Mouse (Mus musculus): Measurements from ENCODE around the gene Ttc41. TPM values are rescaled to one million over a fixed set of nuclear protein-coding genes. Genes with fewer than 3 reads are reported as not detected.

Ttc41 gene
- polyA plus RNA-seq, 1 experiment = 30.1 TPM

DNA sequence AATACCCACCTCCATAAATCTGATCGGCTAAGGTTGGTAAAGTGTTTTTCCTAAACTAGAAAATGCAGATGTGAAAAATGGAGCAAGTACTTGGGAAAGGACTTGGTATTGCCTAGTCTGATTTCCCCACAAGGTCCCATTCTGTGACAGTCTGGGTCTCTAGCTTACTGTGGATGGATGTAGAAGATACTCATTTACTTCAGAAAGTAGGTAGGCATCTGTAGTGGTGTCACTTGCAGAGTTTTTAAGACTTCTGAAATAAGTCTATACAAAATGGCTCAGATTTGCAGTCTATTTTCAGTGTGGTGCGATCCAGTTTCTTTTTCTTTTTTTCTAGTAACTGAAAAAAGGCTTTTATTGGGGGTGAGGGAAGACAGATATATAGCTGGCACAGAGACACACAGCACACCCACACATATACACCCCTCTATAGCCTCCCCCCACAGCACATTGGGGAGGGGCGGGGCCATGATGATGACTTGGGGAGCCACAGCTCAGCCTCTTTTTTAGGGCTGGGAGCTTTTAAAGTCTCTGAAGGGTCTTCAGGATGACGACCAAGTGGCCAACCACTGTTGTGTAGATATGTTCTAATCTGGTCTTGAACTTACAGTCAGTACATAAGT, 59.8 kb downstream of the Ttc41 start:
- Histone ChIP-seq H3K27me3 (ENCODE audit: control insufficient read depth, insufficient read depth, low read length) (no peaks in the 10 kb centered on the region), H3K4me3 (ENCODE audit: control insufficient read depth, low read depth, low read length) (no peak overlapping the region), H3K4me1 (ENCODE audit: control insufficient read depth, insufficient read depth, low read length) (no peaks in the 10 kb centered on the region), H3K36me3 (ENCODE audit: control insufficient read depth, insufficient read depth, low read length) (no peaks in the 10 kb centered on the region), H3K27ac (ENCODE audit: control insufficient read depth, insufficient read depth, low read depth, low read length) (no peak overlapping the region)
- no peak for TF ChIP-seq POLR2A (IDR thresholded peaks at IDR 0.05; ENCODE audit: control insufficient read depth, low read depth, low read length)
- TF ChIP-seq CTCF (IDR thresholded peaks at IDR 0.05; ENCODE audit: control insufficient read depth, insufficient read depth, insufficient replicate concordance, low read depth, low read length) = no peak

DNA sequence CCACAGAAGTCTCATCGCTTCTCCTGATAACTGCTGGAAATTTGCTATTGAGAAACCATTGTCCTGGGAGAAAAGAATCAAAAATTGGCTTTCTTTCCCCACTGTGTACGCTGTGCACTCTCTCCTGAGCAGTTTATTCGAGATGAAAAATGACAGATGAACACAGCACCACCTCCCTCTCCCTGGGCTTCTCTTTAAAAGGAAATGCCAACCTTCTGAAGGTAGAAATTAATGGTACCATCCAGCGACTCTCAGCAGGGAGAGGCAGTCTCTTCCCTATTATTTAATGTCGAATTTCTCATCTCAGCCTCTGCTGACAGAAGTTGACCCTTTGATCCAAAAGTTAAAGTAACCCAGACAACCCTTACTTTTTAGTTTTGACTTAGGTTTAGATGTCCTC, 63.6 kb downstream of the Ttc41 start:
- Histone ChIP-seq H3K27ac (ENCODE audit: control insufficient read depth, insufficient read depth, low read depth, low read length) (no peak overlapping the region), H3K27me3 (ENCODE audit: control insufficient read depth, insufficient read depth, low read length) (no peaks in the 10 kb centered on the region), H3K4me3 (ENCODE audit: control insufficient read depth, low read depth, low read length) (no peak overlapping the region), H3K4me1 (ENCODE audit: control insufficient read depth, insufficient read depth, low read length) (no peaks in the 10 kb centered on the region), H3K36me3 (ENCODE audit: control insufficient read depth, insufficient read depth, low read length) (no peaks in the 10 kb centered on the region)
- TF ChIP-seq POLR2A (IDR thresholded peaks at IDR 0.05; ENCODE audit: control insufficient read depth, low read depth, low read length) (no peak), CTCF (IDR thresholded peaks at IDR 0.05; ENCODE audit: control insufficient read depth, insufficient read depth, insufficient replicate concordance, low read depth, low read length) (no peak)

DNA sequence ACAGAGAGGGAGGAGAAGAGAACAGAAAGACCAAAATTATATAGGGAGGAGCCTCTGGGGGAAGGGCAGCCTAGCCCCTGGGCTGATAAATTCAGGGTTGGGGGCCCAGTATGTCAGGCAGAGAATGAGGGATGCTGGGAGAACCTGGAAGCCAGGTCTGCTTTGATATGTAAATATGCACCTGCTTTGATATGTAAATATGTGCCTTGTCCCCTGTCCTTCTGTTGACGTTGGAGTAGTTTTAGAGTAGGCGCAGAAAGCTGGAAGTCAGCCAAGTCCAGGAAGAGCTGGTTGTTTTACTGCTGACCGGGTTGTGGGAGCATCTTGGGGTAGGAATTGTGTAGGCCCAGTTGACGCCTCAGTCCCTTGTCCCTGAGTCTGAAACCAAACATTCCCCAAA, 64.2 kb downstream of the Ttc41 start:
- Histone ChIP-seq H3K27ac (ENCODE audit: control insufficient read depth, insufficient read depth, low read depth, low read length) (no peak overlapping the region), H3K4me3 (ENCODE audit: control insufficient read depth, low read depth, low read length) (no peak overlapping the region), H3K4me1 (ENCODE audit: control insufficient read depth, insufficient read depth, low read length) (no peaks in the 10 kb centered on the region), H3K27me3 (ENCODE audit: control insufficient read depth, insufficient read depth, low read length) (no peaks in the 10 kb centered on the region), H3K36me3 (ENCODE audit: control insufficient read depth, insufficient read depth, low read length) (no peaks in the 10 kb centered on the region)
- TF ChIP-seq CTCF (IDR thresholded peaks at IDR 0.05; ENCODE audit: control insufficient read depth, insufficient read depth, insufficient replicate concordance, low read depth, low read length) (no peak), POLR2A (IDR thresholded peaks at IDR 0.05; ENCODE audit: control insufficient read depth, low read depth, low read length) (no peak)

DNA sequence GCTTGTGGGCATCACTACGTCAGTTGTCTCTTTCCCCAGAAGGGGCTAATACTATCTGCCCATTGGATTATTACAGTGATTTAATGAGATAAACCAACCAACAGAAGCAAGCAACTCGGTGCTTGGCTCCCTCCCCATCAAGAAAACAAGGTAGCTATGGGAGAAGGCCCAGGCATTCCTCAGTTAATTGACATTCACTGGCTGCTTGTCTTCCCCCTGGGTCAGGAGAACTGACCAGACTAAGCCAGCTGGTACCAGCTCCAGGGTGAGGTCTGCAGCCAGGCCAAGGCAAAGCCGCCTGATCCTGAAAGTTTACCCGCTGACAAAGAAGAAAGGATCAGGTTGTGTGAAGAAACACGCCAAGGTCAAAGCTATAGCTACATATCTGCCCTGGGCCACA, 66.1 kb downstream of the Ttc41 start:
- H3K36me3 ChIP-seq (ENCODE audit: control insufficient read depth, insufficient read depth, low read length) = no peaks in the 10 kb centered on the region
- no peaks in the 10 kb centered on the region for H3K27me3 ChIP-seq (ENCODE audit: control insufficient read depth, insufficient read depth, low read length)
- H3K27ac ChIP-seq (ENCODE audit: control insufficient read depth, insufficient read depth, low read depth, low read length) = no peak overlapping the region
- no peak for TF ChIP-seq POLR2A (IDR thresholded peaks at IDR 0.05; ENCODE audit: control insufficient read depth, low read depth, low read length)
- TF ChIP-seq CTCF (IDR thresholded peaks at IDR 0.05; ENCODE audit: control insufficient read depth, insufficient read depth, insufficient replicate concordance, low read depth, low read length) = no peak
- H3K4me3 ChIP-seq (ENCODE audit: control insufficient read depth, low read depth, low read length) = no peak overlapping the region
- H3K4me1 ChIP-seq (ENCODE audit: control insufficient read depth, insufficient read depth, low read length) = no peaks in the 10 kb centered on the region; the same call in 1 of the 2 replicates

DNA sequence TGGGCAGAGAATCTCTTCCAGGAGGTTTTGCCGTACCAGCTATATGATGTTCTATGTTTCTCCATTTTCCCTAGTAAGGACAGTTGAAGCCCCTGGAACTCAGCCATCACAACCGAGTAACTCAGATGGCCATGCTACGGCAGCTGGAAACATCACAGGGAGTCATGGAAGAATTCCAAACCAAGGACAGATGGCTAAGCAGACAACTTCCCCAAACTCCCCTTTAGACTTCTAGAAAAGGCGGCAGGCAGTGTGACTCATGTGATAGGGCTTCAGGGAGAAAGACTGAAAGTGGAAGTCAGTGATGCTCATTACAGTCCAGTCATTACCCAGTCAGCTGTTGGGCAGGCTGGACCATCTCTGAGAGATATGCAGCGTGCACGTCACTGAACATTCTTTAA, 66.6 kb downstream of the Ttc41 start:
- no peak overlapping the region for H3K4me3 ChIP-seq (ENCODE audit: control insufficient read depth, low read depth, low read length)
- no peaks in the 10 kb centered on the region for H3K27me3 ChIP-seq (ENCODE audit: control insufficient read depth, insufficient read depth, low read length)
- no peak overlapping the region for H3K27ac ChIP-seq (ENCODE audit: control insufficient read depth, insufficient read depth, low read depth, low read length)
- TF ChIP-seq POLR2A (IDR thresholded peaks at IDR 0.05; ENCODE audit: control insufficient read depth, low read depth, low read length) (no peak), CTCF (IDR thresholded peaks at IDR 0.05; ENCODE audit: control insufficient read depth, insufficient read depth, insufficient replicate concordance, low read depth, low read length) (no peak)
- no peaks in the 10 kb centered on the region; the same call in 1 of the 2 replicates for H3K4me1 ChIP-seq (ENCODE audit: control insufficient read depth, insufficient read depth, low read length)
- H3K36me3 ChIP-seq (ENCODE audit: control insufficient read depth, insufficient read depth, low read length) = no peaks in the 10 kb centered on the region

DNA sequence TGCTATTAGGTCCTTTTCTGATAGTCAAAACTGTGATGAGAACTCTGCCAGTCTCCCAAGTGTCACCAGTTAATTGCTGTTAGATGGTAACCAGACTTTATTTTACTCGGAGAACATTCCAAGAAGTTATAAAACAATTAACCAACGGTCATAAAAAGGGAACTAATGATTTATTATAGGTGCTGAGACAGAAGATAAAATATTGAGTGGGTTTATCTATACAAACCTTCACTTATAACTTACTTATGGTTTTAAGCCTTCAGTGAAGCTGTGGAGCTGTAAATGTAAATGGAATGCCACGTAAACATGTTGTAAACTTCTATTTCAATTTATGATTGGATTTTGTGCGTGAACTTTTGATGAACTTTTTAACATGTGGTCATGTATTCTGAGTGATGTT, 67.7 kb downstream of the Ttc41 start:
- H3K27me3 ChIP-seq (ENCODE audit: control insufficient read depth, insufficient read depth, low read length) = no peaks in the 10 kb centered on the region
- H3K4me1 ChIP-seq (ENCODE audit: control insufficient read depth, insufficient read depth, low read length) = peaks cover 3% of the 10 kb centered on the region
- no peak overlapping the region for H3K27ac ChIP-seq (ENCODE audit: control insufficient read depth, insufficient read depth, low read depth, low read length)
- TF ChIP-seq CTCF (IDR thresholded peaks at IDR 0.05; ENCODE audit: control insufficient read depth, insufficient read depth, insufficient replicate concordance, low read depth, low read length) (no peak), POLR2A (IDR thresholded peaks at IDR 0.05; ENCODE audit: control insufficient read depth, low read depth, low read length) (no peak)
- no peak overlapping the region for H3K4me3 ChIP-seq (ENCODE audit: control insufficient read depth, low read depth, low read length)
- H3K36me3 ChIP-seq (ENCODE audit: control insufficient read depth, insufficient read depth, low read length) = no peaks in the 10 kb centered on the region

DNA sequence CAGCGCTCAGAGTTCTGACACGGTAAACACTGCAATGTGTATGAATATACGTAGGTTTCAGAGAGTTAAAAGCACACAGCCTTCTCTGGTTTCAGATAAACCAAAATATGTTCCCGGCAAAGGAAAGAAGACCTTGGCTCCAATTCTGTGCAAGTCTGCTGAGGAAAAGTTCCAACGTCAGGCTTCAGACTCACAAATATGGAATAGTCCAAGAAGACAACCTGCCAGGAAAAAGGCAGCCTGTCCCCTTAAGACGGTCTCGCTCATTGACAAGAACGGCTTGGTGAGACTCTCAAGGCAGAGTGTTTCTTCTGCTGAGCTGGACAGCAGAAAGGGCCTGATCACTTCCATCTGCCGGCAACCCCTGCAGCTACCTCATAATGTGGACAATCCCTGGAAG, 70.7 kb downstream of the Ttc41 start:
- Histone ChIP-seq H3K27ac (ENCODE audit: control insufficient read depth, insufficient read depth, low read depth, low read length) (peak overlapping the region; percentile 64), H3K4me1 (ENCODE audit: control insufficient read depth, insufficient read depth, low read length) (peaks cover 11% of the 10 kb centered on the region), H3K27me3 (ENCODE audit: control insufficient read depth, insufficient read depth, low read length) (no peaks in the 10 kb centered on the region), H3K4me3 (ENCODE audit: control insufficient read depth, low read depth, low read length) (no peak overlapping the region), H3K36me3 (ENCODE audit: control insufficient read depth, insufficient read depth, low read length) (no peaks in the 10 kb centered on the region)
- TF ChIP-seq CTCF (IDR thresholded peaks at IDR 0.05; ENCODE audit: control insufficient read depth, insufficient read depth, insufficient replicate concordance, low read depth, low read length) (no peak), POLR2A (IDR thresholded peaks at IDR 0.05; ENCODE audit: control insufficient read depth, low read depth, low read length) (no peak)
